ENCODE assay signal across 41 mouse cellular contexts in genomic region chr5:135721076-135721475, GRCm38 (mm10). TPM values are rescaled to one million over a fixed set of nuclear protein-coding genes. Genes with fewer than 3 reads are reported as not detected.
"Had no signal": no experiment of that assay in that cellular context is flagged by ENCODE, and none has a peak within 500 bp of the region (broad histone marks: within the 10 kb centered on the region; RNA-seq: fewer than 3 reads in every experiment).

No protein-coding gene starts in this region.

- H3K9ac ChIP-seq: limb, embryonic 12.5 days; limb, embryonic 13.5 days; limb, embryonic 15.5 days; liver, embryonic 12.5 days; liver, embryonic 13.5 days; liver, embryonic 14.5 days; liver, embryonic 15.5 days; liver, postnatal 0 days; lung, embryonic 14.5 days; lung, embryonic 15.5 days; midbrain, embryonic 12.5 days; midbrain, embryonic 13.5 days; midbrain, embryonic 15.5 days had no signal

- H3K4me1 ChIP-seq: liver, embryonic 15.5 days had no signal

- H3K4me3 ChIP-seq: left cerebral cortex, adult 2 months; limb, embryonic 10.5 days; limb, embryonic 12.5 days; limb, embryonic 13.5 days; limb, embryonic 15.5 days; liver, embryonic 12.5 days; liver, embryonic 13.5 days; liver, embryonic 15.5 days; lung, embryonic 15.5 days; megakaryocyte, embryonic 14.5 days; midbrain, embryonic 10.5 days; midbrain, embryonic 12.5 days; midbrain, embryonic 13.5 days; midbrain, embryonic 15.5 days; myocyte had no signal

- H3K27ac ChIP-seq: left cerebral cortex, adult 2 months; limb, embryonic 10.5 days; limb, embryonic 12.5 days; limb, embryonic 13.5 days; limb, embryonic 15.5 days; liver, embryonic 12.5 days; liver, embryonic 13.5 days; liver, embryonic 14.5 days; liver, embryonic 15.5 days; lung, embryonic 15.5 days; macrophage; midbrain, embryonic 10.5 days; midbrain, embryonic 12.5 days; midbrain, embryonic 13.5 days; midbrain, embryonic 15.5 days had no signal

- H3K27me3 ChIP-seq: limb, embryonic 12.5 days; limb, embryonic 13.5 days; limb, embryonic 15.5 days; liver, embryonic 12.5 days; liver, embryonic 13.5 days; liver, embryonic 15.5 days; lung, embryonic 15.5 days; midbrain, embryonic 12.5 days; midbrain, embryonic 13.5 days; midbrain, embryonic 15.5 days had no signal

- H3K4me2 ChIP-seq: limb, embryonic 12.5 days; limb, embryonic 13.5 days; limb, embryonic 15.5 days; liver, embryonic 11.5 days; liver, embryonic 12.5 days; liver, embryonic 13.5 days; liver, embryonic 15.5 days; lung, embryonic 14.5 days; lung, embryonic 15.5 days; midbrain, embryonic 11.5 days; midbrain, embryonic 12.5 days; midbrain, embryonic 13.5 days; midbrain, embryonic 15.5 days had no signal

- DNase-seq: left cerebral cortex, postnatal 4 days; liver, embryonic 13.5 days; liver, postnatal 0 days; lung, adult 18-20 months; lung, adult 2 months; lung, embryonic 14.5 days; lung, postnatal 10 days; lung, postnatal 14 days; lung, postnatal 36 days; lung, postnatal 4 days; midbrain, embryonic 14.5 days had no signal

- ATAC-seq: liver, embryonic 12.5 days; liver, postnatal 0 days; lung, postnatal 0 days; midbrain, embryonic 13.5 days; midbrain, embryonic 15.5 days; midbrain, embryonic 16.5 days had no signal

- H3K9me3 ChIP-seq: limb, embryonic 10.5 days; limb, embryonic 12.5 days; limb, embryonic 13.5 days; limb, embryonic 15.5 days; liver, embryonic 12.5 days; liver, embryonic 13.5 days; liver, embryonic 15.5 days; lung, embryonic 15.5 days; megakaryocyte, embryonic 14.5 days; midbrain, embryonic 10.5 days; midbrain, embryonic 12.5 days; midbrain, embryonic 13.5 days; midbrain, embryonic 15.5 days had no signal

RNA-seq across cellular contexts. Expression of gene Styxl1, which starts 57.1 kb away (rescaled TPM):
- total RNA-seq: left cerebral cortex, adult 2 months; left cerebral cortex, postnatal 10 days; left cerebral cortex, postnatal 14 days; left cerebral cortex, postnatal 25 days; left cerebral cortex, postnatal 36 days; left cerebral cortex, postnatal 4 days; megakaryocyte progenitor cell, adult 5-6 weeks; megakaryocyte-erythroid progenitor cell, adult 5-6 weeks; midbrain, postnatal 0 days; monocyte, adult 5-6 weeks had no signal
- polyA plus RNA-seq: limb, embryonic 10.5 days; limb, embryonic 11.5 days; limb, embryonic 12.5 days; limb, embryonic 13.5 days; liver, embryonic 12.5 days; liver, embryonic 13.5 days; liver, embryonic 15.5 days; lung, embryonic 14.5 days; macrophage; midbrain, embryonic 11.5 days; neural tube, embryonic 11.5 days had no signal
